Mouse (Mus musculus) thymus, adult 2 months (tissue): ENCODE measurements around the gene Rpl21. TPM values are rescaled to one million over a fixed set of nuclear protein-coding genes. Genes with fewer than 3 reads are reported as not detected.

Experiments used
- DNase-seq: peaks from one replicate; pipeline ENCODE4 v3.0.0; 2021
- H3K27ac ChIP-seq: fragments of 200-500 bp; 2 replicates; pipeline ENCODE4 v1.5.1; 2012; ENCODE audit warnings: low read length, control low read depth; ENCODE audit not compliant: control insufficient read depth, insufficient read depth
- H3K27me3 ChIP-seq: fragments of 200-500 bp; 2 replicates; pipeline ENCODE4 v1.6.1; 2012; ENCODE audit warnings: mild to moderate bottlenecking, low read length, moderate library complexity, mixed read lengths; ENCODE audit not compliant: control insufficient read depth, insufficient read depth
- H3K36me3 ChIP-seq: fragments of 200-500 bp; 2 replicates; pipeline ENCODE4 v1.6.1; 2012; ENCODE audit warnings: mild to moderate bottlenecking, low read length, moderate library complexity; ENCODE audit not compliant: control insufficient read depth, insufficient read depth
- H3K4me1 ChIP-seq: fragments of 200-500 bp; replicated peaks from 2 replicates; pipeline ENCODE4 v1.6.1; 2012; ENCODE audit warnings: low read length; ENCODE audit not compliant: control insufficient read depth, insufficient read depth
- H3K4me3 ChIP-seq: fragments of 200-500 bp; 2 replicates; pipeline ENCODE4 v1.5.1; 2012; ENCODE audit warnings: mild to moderate bottlenecking, low read length, control low read depth, moderate library complexity; ENCODE audit not compliant: control insufficient read depth, insufficient read depth
- CTCF ChIP-seq: fragments of 200-500 bp; IDR thresholded peaks from 2 replicates; pipeline ENCODE4 v1.5.1; 2012; ENCODE audit warnings: mild to moderate bottlenecking, control low read depth, low read length, moderate library complexity, borderline replicate concordance; ENCODE audit not compliant: control insufficient read depth, poor library complexity, insufficient read depth; ENCODE audit errors: extremely low read depth
- POLR2A ChIP-seq: fragments of 200-500 bp; IDR thresholded peaks from 2 replicates; pipeline ENCODE4 v1.6.1; 2012; ENCODE audit warnings: mild to moderate bottlenecking, low read length, control low read depth, moderate library complexity; ENCODE audit not compliant: control insufficient read depth, poor library complexity, insufficient read depth; ENCODE audit errors: extremely low read depth
- WGBS: fragments of 180-500 bp; shearing (Covaris S2); methylation state at CpG from one replicate; pipeline ENCODE4 v1.1.7; 2018; 5-methylcytosine and 5-hydroxymethylcytosine counted together
- polyA plus RNA-seq: library from polyadenylated mRNA; depleted of rRNA; stranded (reverse); fragments of >200 nt; gene quantifications from 2 replicates; pipeline ENCODE4 v1.2.3, GENCODE M21; 2012; rRNA removed

The Rpl21 gene
- polyA plus RNA-seq, 1 experiment: 60.9 TPM

DNA sequence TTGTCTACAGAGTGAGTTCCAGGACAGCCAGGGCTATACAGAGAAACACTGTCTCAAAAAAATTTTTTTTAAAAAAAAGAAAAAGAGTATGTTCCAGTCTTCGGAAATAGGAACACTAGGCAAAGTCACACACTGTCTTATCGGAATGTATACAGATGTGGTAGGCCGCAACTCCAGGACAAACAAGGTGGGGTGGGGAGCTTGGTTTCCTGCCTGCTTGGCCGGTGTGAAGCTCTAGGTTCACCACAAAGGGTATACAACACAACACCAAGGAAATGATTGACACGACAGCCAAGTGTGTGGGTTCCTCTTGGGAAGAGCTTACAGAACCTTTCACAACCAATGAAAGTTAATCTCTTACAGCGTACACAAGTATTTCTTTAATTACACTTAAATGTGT lies 49.6 kb downstream of the Rpl21 start:
- no peak overlapping the region for H3K27ac ChIP-seq
- WGBS: 30% methylated on average over 6 of the region's 6 CpGs
- H3K4me1 ChIP-seq: no peaks in the 10 kb centered on the region
- DNase-seq: no peak
- H3K27me3 ChIP-seq: no peaks in the 10 kb centered on the region
- H3K36me3 ChIP-seq: no peaks in the 10 kb centered on the region
- no peak overlapping the region for H3K4me3 ChIP-seq
- TF ChIP-seq CTCF: no peak

GRCm38 (mm10) chr5:146883053-146883452 lies 50.4 kb downstream of the Rpl21 start:
- DNase-seq: no peak
- H3K4me1 ChIP-seq: no peaks in the 10 kb centered on the region
- TF ChIP-seq POLR2A: no peak
- no peak for TF ChIP-seq CTCF
- no peak overlapping the region for H3K4me3 ChIP-seq
- 90% methylated on average over 7 of the region's 7 CpGs for WGBS
- H3K36me3 ChIP-seq: no peaks in the 10 kb centered on the region
- H3K27me3 ChIP-seq: no peaks in the 10 kb centered on the region
- H3K27ac ChIP-seq: no peak overlapping the region

DNA sequence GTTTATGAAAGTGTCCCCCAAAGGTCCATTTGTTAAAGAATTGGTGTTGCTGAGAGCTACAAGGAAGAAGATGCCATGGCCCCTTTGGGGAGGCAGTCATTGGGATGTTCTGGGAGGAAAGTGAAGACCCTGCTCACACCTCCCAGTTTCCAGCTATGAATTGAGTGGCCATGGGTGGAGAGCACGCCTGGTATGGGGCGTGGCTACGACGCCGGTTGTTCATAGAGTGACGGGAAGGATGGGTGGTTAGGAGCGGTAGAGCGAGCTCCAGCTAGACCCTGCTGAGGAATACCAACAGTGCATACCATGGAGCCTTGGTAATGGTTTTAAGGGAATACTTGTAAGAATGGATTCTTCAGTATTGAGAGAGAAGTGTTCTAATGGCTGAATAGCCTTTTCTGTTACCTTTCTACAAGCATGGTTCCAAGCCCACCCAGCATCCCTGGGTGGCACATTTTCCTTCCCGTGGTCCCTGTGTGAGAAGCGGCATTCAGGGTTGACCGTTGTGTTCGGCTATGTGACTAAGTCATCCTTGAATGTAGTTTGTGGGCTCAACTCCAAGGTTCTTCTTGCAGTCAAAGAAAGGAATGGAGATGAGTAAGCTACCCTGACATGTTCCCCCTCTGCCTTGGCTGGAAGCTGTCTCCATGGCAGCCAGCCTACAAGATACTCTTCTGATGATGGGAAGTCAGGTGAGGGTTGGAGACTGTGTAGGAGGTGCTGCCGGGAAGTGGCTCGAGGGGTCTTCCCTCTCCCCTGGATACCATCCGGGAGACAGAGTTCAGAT lies 51.0 kb downstream of the Rpl21 start:
- Histone ChIP-seq H3K4me1 (no peaks in the 10 kb centered on the region), H3K36me3 (no peaks in the 10 kb centered on the region), H3K4me3 (no peak overlapping the region), H3K27ac (no peak overlapping the region), H3K27me3 (no peaks in the 10 kb centered on the region)
- DNase-seq: no peak
- WGBS: 94% methylated on average over 15 of the region's 15 CpGs
- TF ChIP-seq CTCF: no peak
- TF ChIP-seq POLR2A: no peak

Other genes with a start within 250 kb of the Rpl21 start
- 0.08 and 0.60 TPM in 2 replicates for gene Gpr12, start 247.7 kb upstream of the Rpl21 start, polyA plus RNA-seq
- 13.1 and 13.7 TPM in 2 replicates for gene Usp12, start 37.9 kb upstream of the Rpl21 start, polyA plus RNA-seq
- gene Rasl11a, start 12.2 kb downstream of the Rpl21 start, polyA plus RNA-seq: 2.5 and 3.2 TPM in 2 replicates
- gene Gtf3a, start 115.8 kb downstream of the Rpl21 start, polyA plus RNA-seq: 85.9 and 108 TPM in 2 replicates
- gene Mtif3, start 130.9 kb downstream of the Rpl21 start, polyA plus RNA-seq: 10.7 and 13.0 TPM in 2 replicates
- gene Lnx2, start 243.7 kb downstream of the Rpl21 start, polyA plus RNA-seq: 48.3 and 54.5 TPM in 2 replicates
- gene Polr1d, start 244.2 kb downstream of the Rpl21 start, polyA plus RNA-seq: 51.7 and 55.1 TPM in 2 replicates